Mouse (Mus musculus) embryonic facial prominence, embryonic 13.5 days (tissue): ENCODE measurements at regions not wholly inside any gene's neighbourhood (a gene's known extent, or its start where the extent isn't known, plus 50 kb on each side); places are given as distances from the start of the nearest gene placed in this dataset.
A peak's percentile ranks its signal among the peaks of the same experiment; 100 is the strongest.

Experiments used
- ATAC-seq: fragments of 200-750 bp; cut with Nextera tagmentation; 2 replicates; pipeline ENCODE4 v1.8.0; 2017; ENCODE audit warnings: low read depth; ENCODE audit not compliant: insufficient number of reproducible peaks, insufficient read depth, low FRiP score, low TSS enrichment
- H3K27ac ChIP-seq: fragments of 300-500 bp; sonication (generic); 2 replicates; pipeline ENCODE4 v1.5.1; 2015; ENCODE audit warnings: moderate library complexity, mild to moderate bottlenecking, inconsistent platforms
- H3K27me3 ChIP-seq: fragments of 300-500 bp; sonication (generic); 2 replicates; pipeline ENCODE4 v1.6.1; 2015; ENCODE audit warnings: mild to moderate bottlenecking, inconsistent platforms
- H3K36me3 ChIP-seq: fragments of 300-500 bp; sonication (generic); 2 replicates; pipeline ENCODE4 v1.6.1; 2015; ENCODE audit warnings: mild to moderate bottlenecking, inconsistent platforms
- H3K4me1 ChIP-seq: fragments of 300-500 bp; sonication (generic); 2 replicates; pipeline ENCODE4 v1.6.1; 2015; ENCODE audit warnings: inconsistent platforms
- H3K4me2 ChIP-seq: fragments of 300-500 bp; sonication (generic); 2 replicates; pipeline ENCODE4 v1.6.1; 2015; ENCODE audit warnings: moderate library complexity, mild to moderate bottlenecking, inconsistent platforms
- H3K4me3 ChIP-seq: fragments of 300-500 bp; sonication (generic); 2 replicates; pipeline ENCODE4 v1.5.1; 2015; ENCODE audit warnings: mild to moderate bottlenecking, inconsistent platforms
- H3K9ac ChIP-seq: fragments of 300-500 bp; sonication (generic); 2 replicates; pipeline ENCODE4 v1.6.1; 2015; ENCODE audit warnings: mild to moderate bottlenecking, inconsistent platforms
- H3K9me3 ChIP-seq: fragments of 300-500 bp; sonication (generic); 2 replicates; pipeline ENCODE4 v1.6.1; 2016; ENCODE audit warnings: inconsistent platforms
- WGBS: fragments of 180-500 bp; shearing (Covaris S2); methylation state at CpG from one replicate; pipeline ENCODE4 v1.1.7; 2015; ENCODE audit warnings: mixed read lengths; 5-methylcytosine and 5-hydroxymethylcytosine counted together

- no peak overlapping the region for H3K4me3 ChIP-seq
- 35% methylated on average over 12 of the region's 12 CpGs for WGBS
- no peaks in the 10 kb centered on the region for H3K27me3 ChIP-seq
Observed at GRCm38 (mm10) chr7:36150871-36151560, 348.2 kb upstream of the Zfp507 start.

GRCm38 (mm10) chr7:36136571-36136970 lies 333.8 kb upstream of the Zfp507 start:
- H3K36me3 ChIP-seq = no peaks in the 10 kb centered on the region
- H3K4me3 ChIP-seq = no peak overlapping the region
- H3K27me3 ChIP-seq = no peaks in the 10 kb centered on the region
- H3K4me1 ChIP-seq = peaks cover 26% of the 10 kb centered on the region
- 52% methylated on average over 5 of the region's 5 CpGs for WGBS
- no peak overlapping the region for H3K27ac ChIP-seq
- no peak for ATAC-seq
- no peak overlapping the region for H3K4me2 ChIP-seq
- H3K9ac ChIP-seq = no peak overlapping the region
- no peaks in the 10 kb centered on the region for H3K9me3 ChIP-seq

More at GRCm38 (mm10) chr7:36150871-36151560, 348.2 kb upstream of the Zfp507 start:
- Histone ChIP-seq H3K27ac (no peak overlapping the region), H3K9ac (no peak overlapping the region), H3K4me1 (peaks cover 9% of the 10 kb centered on the region), H3K36me3 (no peaks in the 10 kb centered on the region), H3K4me2 (no peak overlapping the region), H3K9me3 (no peaks in the 10 kb centered on the region)
- no peak for ATAC-seq

- Histone ChIP-seq H3K9ac (no peak overlapping the region), H3K36me3 (no peaks in the 10 kb centered on the region), H3K4me3 (no peak overlapping the region), H3K4me1 (peaks cover 26% of the 10 kb centered on the region), H3K27ac (no peak overlapping the region), H3K4me2 (no peak overlapping the region), H3K9me3 (no peaks in the 10 kb centered on the region), H3K27me3 (no peaks in the 10 kb centered on the region)
- 54% methylated on average over 4 of the region's 4 CpGs for WGBS
- no peak for ATAC-seq
Observed at GRCm38 (mm10) chr7:36134557-36134956, 331.8 kb upstream of the Zfp507 start.

- H3K4me3 ChIP-seq = no peak overlapping the region
- no peaks in the 10 kb centered on the region for H3K27me3 ChIP-seq
- peak overlapping the region; percentile 40 for H3K4me2 ChIP-seq
- no peaks in the 10 kb centered on the region for H3K9me3 ChIP-seq
- ATAC-seq = peak; percentile 57; the same call in 1 of the 2 replicates
- peak overlapping the region; percentile 58 for H3K27ac ChIP-seq
- H3K9ac ChIP-seq = no peak overlapping the region
- peaks cover 26% of the 10 kb centered on the region for H3K4me1 ChIP-seq
- WGBS = 10% methylated on average over 8 of the region's 8 CpGs
- H3K36me3 ChIP-seq = no peaks in the 10 kb centered on the region
Observed at GRCm38 (mm10) chr7:36133658-36134143, 330.9 kb upstream of the Zfp507 start.

GRCm38 (mm10) chr7:36133026-36133425 lies 330.2 kb upstream of the Zfp507 start:
- Histone ChIP-seq H3K27me3 (no peaks in the 10 kb centered on the region), H3K9ac (no peak overlapping the region), H3K36me3 (no peaks in the 10 kb centered on the region), H3K4me1 (peaks cover 26% of the 10 kb centered on the region), H3K27ac (no peak overlapping the region), H3K4me2 (peak overlapping the region; percentile 40; the same call in 1 of the 2 replicates), H3K9me3 (no peaks in the 10 kb centered on the region), H3K4me3 (no peak overlapping the region)
- 40% methylated on average over 11 of the region's 11 CpGs for WGBS
- no peak for ATAC-seq

GRCm38 (mm10) chr7:36132569-36132968 lies 329.8 kb upstream of the Zfp507 start:
- no peaks in the 10 kb centered on the region for H3K36me3 ChIP-seq

GRCm38 (mm10) chr7:36097054-36097453 lies 294.3 kb upstream of the Zfp507 start:
- Histone ChIP-seq H3K9me3 (no peaks in the 10 kb centered on the region), H3K36me3 (no peaks in the 10 kb centered on the region), H3K9ac (no peak overlapping the region), H3K4me1 (peaks cover 8% of the 10 kb centered on the region), H3K27ac (no peak overlapping the region), H3K27me3 (no peaks in the 10 kb centered on the region), H3K4me3 (no peak overlapping the region), H3K4me2 (no peak overlapping the region)
- WGBS = 70% methylated on average over 4 of the region's 4 CpGs
- no peak for ATAC-seq

More at GRCm38 (mm10) chr7:36132569-36132968, 329.8 kb upstream of the Zfp507 start:
- 65% methylated on average over 1 of the region's 1 CpGs for WGBS
- Histone ChIP-seq H3K9ac (no peak overlapping the region), H3K4me3 (no peak overlapping the region), H3K4me1 (peaks cover 26% of the 10 kb centered on the region), H3K27ac (peak overlapping the region; percentile 51), H3K9me3 (no peaks in the 10 kb centered on the region), H3K4me2 (no peak overlapping the region), H3K27me3 (no peaks in the 10 kb centered on the region)
- no peak for ATAC-seq

GRCm38 (mm10) chr7:36095258-36096130 lies 292.7 kb upstream of the Zfp507 start:
- WGBS = 58% methylated on average over 20 of the region's 20 CpGs
- H3K4me1 ChIP-seq = peaks cover 13% of the 10 kb centered on the region
- peak overlapping the region; percentile 40; the same call in 1 of the 2 replicates for H3K27ac ChIP-seq
- H3K27me3 ChIP-seq = no peaks in the 10 kb centered on the region
- peak; percentile 68; the same call in 1 of the 2 replicates for ATAC-seq
- H3K4me2 ChIP-seq = peak overlapping the region; percentile 11; the same call in 1 of the 2 replicates
- H3K4me3 ChIP-seq = no peak overlapping the region
- H3K36me3 ChIP-seq = no peaks in the 10 kb centered on the region
- no peak overlapping the region for H3K9ac ChIP-seq
- no peaks in the 10 kb centered on the region for H3K9me3 ChIP-seq

- H3K27ac ChIP-seq = no peak overlapping the region
- H3K36me3 ChIP-seq = no peaks in the 10 kb centered on the region
- no peak for ATAC-seq
- no peaks in the 10 kb centered on the region for H3K9me3 ChIP-seq
- H3K4me1 ChIP-seq = peaks cover 19% of the 10 kb centered on the region
- H3K9ac ChIP-seq = no peak overlapping the region
- H3K27me3 ChIP-seq = no peaks in the 10 kb centered on the region
- H3K4me3 ChIP-seq = no peak overlapping the region
- WGBS = 67% methylated on average over 9 of the region's 9 CpGs
- no peak overlapping the region for H3K4me2 ChIP-seq
Observed at GRCm38 (mm10) chr7:36091132-36091531, 288.3 kb upstream of the Zfp507 start.

- Histone ChIP-seq H3K4me3 (0 out of 2 replicates have a peak overlapping the region, but pooled peaks have one; percentile 7), H3K27me3 (no peaks in the 10 kb centered on the region), H3K9me3 (no peaks in the 10 kb centered on the region), H3K36me3 (no peaks in the 10 kb centered on the region), H3K27ac (peak overlapping the region; percentile 17; the same call in 1 of the 2 replicates), H3K9ac (no peak overlapping the region), H3K4me1 (peaks cover 21% of the 10 kb centered on the region), H3K4me2 (peak overlapping the region; percentile 41)
- WGBS = 15% methylated on average over 22 of the region's 22 CpGs
- ATAC-seq = no peak
Observed at GRCm38 (mm10) chr7:36090291-36091123, 287.7 kb upstream of the Zfp507 start.

- no peak overlapping the region for H3K4me3 ChIP-seq
- H3K27me3 ChIP-seq = no peaks in the 10 kb centered on the region
- ATAC-seq = no peak
- 84% methylated on average over 6 of the region's 6 CpGs for WGBS
- H3K9me3 ChIP-seq = no peaks in the 10 kb centered on the region
- no peaks in the 10 kb centered on the region for H3K36me3 ChIP-seq
- H3K4me2 ChIP-seq = no peak overlapping the region
- H3K4me1 ChIP-seq = peaks cover 17% of the 10 kb centered on the region
- no peak overlapping the region for H3K9ac ChIP-seq
- no peak overlapping the region for H3K27ac ChIP-seq
Observed at GRCm38 (mm10) chr7:36087598-36087997, 284.8 kb upstream of the Zfp507 start.
